Mouse (Mus musculus): Measurements from ENCODE around the gene Ikbip.

- TF ChIP-seq CTCF (IDR thresholded peaks at IDR 0.05; ENCODE audit: low read depth, low read length) = no peak
- no peak for TF ChIP-seq GATA1 (IDR thresholded peaks at IDR 0.05; ENCODE audit: borderline replicate concordance, low read length)
Measured at GRCm38 (mm10) chr10:91142654-91143191, 60.0 kb downstream of the Ikbip start.
